Mouse (Mus musculus) cortical plate, adult 2 months (tissue): ENCODE data around the gene Dcpp2.

Experiments used
- CTCF ChIP-seq: fragments of 200-500 bp; IDR thresholded peaks from 2 replicates; pipeline ENCODE4 v1.5.1; 2011; ENCODE audit warnings: mild to moderate bottlenecking, control low read depth, low read length; ENCODE audit not compliant: insufficient read depth; ENCODE audit errors: extremely low read depth
- POLR2A ChIP-seq: fragments of 200-500 bp; IDR thresholded peaks from 2 replicates; pipeline ENCODE4 v1.6.1; 2011; ENCODE audit warnings: mild to moderate bottlenecking, low read length, control low read depth; ENCODE audit not compliant: insufficient read depth; ENCODE audit errors: extremely low read depth

GRCm38 (mm10) chr17:23850853-23851749, 29.6 kb upstream of the Dcpp2 start:
- TF ChIP-seq CTCF = peak; percentile 75
- no peak for TF ChIP-seq POLR2A
